Mouse (Mus musculus): ENCODE measurements around the gene Csrp1.

Gene Csrp1

DNA sequence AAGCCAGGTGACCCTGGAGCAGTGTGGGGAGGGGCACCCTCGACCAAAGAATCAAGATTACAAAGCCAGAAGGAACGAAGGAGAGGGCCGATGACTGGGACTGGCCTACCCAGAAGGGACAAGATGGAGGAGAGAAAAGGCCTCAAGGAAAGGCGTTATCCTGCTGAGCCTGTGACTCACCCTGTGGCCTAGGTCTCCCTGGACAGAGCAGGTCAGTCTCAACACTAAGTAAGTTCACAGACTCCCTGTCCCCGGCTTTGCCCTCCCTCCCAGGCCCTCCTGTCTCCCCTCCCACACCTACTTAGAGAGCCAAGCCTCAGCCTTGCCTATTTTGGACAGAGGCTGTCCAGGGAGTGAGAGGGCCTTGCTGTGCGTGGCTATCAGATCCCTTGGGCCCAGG is at the start of gene Csrp1:
Gene Csrp1 (plus strand): TSS at position 79 of the 400 bp plus-strand sequence.
- DNase-seq, result no peak

DNA sequence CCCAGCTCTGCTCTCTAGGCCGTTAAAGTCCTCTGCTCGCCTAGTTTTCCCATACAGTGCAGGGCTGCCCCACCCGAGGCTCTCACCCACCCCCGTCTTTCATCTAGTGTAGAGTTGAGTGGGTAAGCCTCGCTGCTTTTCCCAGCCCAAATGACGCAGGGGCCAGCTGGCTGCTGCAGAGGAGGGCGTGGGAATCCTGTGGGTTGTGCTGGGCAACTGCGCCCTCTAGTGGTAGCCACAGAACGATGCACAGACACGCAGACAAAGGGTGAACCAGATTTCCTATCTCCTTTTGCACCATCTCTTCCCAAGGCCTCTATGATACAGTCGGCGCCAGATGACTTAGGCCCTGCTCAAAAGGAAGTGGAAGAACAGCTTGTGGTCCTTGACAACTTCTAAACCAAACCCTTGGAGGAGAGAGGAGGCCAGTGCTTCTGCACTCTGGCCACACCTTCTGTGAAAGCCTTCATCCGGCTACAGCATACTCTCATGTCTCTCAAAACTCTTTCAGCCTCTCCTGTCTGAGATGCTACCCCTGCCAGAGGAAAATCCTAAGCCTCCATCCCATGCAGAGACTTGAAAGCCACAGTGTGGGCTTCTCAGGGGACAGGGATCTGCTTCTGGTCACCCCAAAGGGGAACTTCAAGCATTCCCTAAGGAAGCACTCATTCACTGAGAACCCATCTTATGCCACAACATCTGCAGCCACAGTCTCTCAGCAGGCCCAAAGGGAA is 49.3 kb upstream of the Csrp1 start:
- DNase-seq, result peak; percentile 89

DNA sequence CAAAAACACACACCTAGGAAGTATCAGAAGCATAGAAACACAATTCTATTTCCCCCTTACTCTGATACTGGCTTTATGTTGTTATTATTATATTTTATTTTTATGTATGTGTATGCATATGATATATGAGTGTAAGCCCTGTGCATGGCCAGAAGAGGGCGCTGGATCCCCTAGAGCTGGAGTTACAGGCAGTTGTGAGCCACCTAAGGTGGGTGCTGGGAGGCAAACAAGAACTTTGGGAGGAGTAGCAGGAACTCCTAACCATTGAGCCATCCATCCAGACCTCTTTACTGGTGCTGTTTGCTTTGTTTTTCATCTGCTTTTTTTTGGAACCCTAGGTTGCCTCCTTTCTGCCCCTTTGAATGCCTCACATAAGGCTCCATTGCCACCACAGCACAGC is 48.5 kb upstream of the Csrp1 start:
- no peak for DNase-seq

DNA sequence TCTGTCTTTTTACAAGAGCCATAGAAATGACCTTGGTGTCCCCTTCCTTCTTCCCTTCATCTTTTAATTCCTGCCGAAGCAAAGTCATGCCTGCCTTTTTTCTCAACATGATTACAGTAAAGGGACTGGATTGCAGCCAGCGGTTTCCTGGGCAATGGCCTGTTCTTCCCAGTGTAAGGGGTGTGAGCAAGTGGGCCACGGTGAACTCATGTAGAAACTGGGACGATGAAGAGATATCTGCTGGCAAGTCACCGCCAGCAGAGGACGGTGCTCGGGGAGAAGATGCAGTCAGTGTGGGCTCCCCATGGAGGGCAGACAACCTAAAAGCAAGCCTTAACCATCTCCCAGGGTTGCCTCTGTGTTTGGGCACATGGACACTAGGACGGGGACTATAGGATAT is 47.9 kb upstream of the Csrp1 start:
- no peak for DNase-seq

DNA sequence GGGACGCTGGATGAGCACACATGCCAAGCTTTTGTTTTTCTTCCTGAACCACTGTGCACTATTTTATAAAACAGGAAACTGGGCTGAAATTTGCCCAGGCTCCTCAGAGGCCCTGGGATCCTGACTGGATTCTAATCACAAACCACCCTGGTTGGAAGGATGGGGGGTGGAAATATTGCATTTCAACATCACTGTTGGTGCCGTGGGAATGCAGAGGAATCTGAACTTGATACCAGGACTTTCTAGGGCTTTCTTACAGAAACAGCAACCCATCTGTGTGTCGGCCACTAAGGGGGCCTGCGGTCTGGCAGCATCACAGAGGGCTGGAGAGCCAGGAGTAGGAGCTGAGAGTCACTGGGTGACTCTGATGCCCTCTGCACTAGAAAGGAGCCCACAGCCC is 47.5 kb upstream of the Csrp1 start:
- no peak for DNase-seq

DNA sequence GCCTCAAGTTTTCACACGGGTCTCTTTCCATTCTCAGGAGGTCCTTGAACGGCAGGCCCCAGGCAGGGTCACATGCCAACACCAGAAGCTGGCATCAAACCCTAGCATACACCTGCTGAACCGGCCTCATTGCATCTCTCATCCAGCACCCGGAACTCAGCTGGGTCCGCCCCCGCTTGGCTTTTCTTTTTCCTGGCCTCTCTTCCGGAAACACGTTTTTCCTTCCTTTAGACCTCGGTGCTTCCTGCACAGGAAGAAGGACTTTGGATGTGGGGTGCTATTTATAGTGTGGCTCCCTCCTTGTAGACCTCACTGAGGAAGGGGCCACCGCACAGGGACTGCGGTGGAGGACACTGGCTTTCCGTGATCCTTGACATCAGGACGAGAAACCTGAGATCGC is 46.4 kb upstream of the Csrp1 start:
- DNase-seq, result no peak

DNA sequence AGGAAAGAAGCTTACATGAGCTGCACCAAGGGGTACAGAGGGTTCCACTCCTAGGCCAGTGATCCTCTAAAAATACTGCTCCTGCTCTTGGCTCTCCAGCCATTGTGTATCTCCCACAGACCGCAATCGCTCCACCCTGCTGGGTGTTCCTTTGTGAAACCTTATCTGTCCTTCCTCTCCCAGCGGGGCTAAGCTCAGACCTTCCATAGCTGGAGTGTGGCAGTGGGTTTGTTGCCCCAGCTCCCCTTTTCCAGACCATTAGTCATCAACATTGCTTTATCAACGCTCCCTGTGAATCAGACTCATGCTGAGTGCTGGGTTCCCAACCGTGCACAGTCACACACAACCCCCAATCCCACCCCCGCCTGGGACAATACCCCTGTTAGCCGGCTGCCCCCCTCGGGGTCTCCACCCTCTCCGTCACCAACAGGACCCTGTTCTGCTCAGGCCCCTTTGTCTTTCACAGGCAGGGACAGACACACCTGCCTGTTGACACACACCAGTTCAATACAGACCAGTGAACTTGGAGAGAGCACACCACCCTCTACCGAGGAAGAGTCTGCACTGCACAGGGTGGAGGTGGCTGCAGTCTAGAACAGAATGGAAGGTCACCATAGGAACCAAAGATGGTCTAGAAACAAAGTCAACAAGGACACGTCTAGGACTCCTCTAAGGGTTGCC is 44.3 kb upstream of the Csrp1 start:
- DNase-seq, result no peak

DNA sequence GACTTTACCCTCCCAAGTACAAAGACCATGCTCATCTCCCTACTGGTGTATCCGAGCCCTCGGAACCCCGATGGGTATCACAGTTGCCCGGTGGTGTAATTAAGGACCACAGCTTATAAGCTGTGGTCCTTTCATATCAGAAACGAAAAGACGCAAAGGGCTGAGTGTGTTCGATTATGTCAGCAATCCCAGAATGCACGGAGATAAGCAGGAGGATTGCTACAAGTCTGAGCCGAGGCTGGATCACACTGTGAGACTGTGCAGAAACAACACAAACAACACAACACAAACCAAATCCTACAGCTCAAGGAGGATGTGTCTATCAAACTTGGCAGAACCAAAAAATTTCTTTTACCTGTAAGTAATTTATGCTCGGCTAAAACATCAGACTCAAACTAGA is 43.6 kb upstream of the Csrp1 start:
- no peak for DNase-seq

DNA sequence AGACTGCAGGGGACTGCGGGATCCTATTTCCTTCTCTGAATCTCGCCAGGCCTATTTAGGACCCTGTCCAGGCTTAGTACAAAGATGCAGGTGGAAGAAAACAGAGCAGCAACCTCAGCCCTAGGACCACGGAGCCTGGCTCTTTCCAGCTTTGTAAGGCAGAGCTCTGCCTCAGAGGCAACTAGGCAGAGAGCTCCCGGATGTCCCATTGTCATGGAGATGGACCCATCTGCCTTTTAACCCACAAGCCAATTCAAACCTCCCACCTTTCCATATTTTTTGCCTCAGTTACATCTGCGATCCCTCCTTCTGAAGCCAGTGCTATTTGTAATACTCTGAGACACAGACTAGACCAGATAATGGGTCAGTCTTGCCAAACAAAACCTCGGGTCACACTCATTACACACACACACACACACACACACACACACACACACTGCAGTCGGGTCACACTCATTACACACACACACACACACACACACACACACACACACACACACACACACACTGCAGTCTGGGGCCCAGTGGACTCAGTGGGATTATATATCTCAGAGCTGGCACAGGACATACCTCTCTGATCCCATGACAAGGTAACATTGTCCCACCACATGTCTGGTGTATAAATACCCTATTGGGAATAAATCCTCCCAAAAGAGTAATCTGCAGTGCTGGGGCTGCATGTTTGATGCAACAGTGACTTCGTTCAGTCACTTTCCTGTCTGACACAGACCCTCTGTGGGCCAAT is 42.8 kb upstream of the Csrp1 start:
- DNase-seq, result no peak

DNA sequence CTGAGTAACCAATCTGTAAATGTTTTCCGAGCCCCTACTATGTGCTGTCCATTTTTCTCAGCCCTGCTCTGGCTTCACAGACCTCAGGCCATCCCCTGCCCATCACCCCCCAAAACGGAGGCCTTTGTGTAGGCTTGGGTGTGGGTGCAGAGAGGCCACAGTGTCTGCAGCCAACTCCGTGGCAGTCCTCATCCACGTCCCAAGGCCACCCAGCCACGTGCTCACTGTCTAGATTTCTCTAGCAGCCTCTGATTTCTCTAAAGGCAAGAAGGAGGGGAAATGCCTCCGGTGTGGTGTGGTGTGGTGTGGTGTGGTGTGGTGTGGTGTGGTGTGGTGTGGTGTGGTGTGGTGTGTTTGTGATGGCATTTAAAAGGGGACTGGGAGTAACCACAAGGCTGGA is 41.7 kb upstream of the Csrp1 start:
- DNase-seq, result no peak

DNA sequence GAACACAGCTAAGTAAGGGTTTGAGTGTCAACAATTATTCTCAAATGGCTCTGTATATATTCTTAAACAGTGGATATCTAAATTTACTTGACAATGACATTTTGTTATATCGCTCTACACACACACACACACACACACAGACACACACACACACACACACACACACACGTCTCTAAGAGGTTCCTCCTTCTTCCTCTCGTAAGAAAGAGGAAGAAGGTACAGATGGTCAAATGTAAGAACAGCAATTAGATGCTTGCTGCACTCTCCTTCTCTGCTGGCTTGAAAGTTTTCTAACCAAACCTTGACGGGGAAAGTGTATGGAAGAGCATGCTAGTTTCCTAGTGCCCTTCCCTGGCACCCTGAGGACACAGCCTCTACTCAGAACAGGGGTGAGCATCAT is 39.1 kb upstream of the Csrp1 start:
- no peak for DNase-seq

DNA sequence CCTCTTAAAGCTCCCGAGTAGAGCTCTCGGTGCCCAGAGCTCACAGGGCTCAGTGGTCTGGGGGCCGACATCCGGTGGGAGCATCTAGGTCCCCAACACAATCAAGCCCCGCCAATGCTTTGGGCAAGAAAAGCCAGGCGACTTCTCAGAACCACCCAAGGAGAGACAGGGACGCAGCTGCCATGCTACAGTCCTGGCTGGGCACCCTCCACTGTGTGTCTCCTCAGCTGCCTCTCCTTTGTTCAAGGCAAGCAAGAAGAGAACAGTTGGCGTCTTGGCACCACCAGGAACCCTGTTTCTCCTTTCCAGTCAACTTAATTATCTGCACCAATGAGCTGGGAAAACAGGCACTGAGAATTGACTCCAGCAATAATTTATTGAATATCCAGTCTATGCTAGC is 38.7 kb upstream of the Csrp1 start:
- DNase-seq, result no peak

DNA sequence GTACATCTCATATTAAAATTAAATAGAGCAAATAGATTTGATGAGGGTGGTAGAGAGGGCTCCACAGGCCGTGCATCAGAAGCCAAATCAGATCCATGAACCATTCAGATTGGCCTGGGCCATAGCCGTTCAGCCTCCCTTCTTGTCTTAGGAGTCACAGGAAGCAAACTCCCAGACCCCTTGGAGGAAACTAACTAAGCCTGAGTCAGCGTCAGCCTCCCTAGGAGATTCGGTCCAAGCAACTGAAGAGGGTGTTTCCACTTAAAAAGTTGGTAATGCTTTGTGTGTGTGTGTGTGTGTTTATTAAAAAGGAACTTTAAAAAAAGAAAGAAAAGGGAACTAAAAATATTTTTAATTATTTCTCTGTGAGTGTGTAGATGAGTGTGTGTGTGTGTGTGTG is 35.0 kb upstream of the Csrp1 start:
- no peak for DNase-seq

DNA sequence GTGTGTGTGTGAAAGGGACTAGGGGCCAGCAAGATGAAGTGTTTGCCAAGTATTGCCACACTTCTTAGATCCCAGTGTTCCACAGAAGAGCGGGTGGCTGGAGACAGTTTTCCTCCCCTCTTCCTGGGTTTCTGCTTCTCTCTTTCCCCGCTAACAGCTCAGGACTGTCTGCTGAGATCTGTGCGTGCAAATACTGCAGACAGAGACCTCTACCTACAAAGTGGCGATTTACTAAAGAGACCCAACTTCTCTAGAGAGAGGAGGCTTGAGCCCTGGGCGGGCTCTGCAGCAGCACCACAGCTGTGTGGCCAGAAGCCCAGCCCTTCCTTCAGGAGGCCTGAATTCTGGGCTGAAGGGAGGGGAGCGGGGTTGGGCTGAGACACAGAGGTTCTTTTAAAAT is 34.5 kb upstream of the Csrp1 start:
- DNase-seq, result no peak

DNA sequence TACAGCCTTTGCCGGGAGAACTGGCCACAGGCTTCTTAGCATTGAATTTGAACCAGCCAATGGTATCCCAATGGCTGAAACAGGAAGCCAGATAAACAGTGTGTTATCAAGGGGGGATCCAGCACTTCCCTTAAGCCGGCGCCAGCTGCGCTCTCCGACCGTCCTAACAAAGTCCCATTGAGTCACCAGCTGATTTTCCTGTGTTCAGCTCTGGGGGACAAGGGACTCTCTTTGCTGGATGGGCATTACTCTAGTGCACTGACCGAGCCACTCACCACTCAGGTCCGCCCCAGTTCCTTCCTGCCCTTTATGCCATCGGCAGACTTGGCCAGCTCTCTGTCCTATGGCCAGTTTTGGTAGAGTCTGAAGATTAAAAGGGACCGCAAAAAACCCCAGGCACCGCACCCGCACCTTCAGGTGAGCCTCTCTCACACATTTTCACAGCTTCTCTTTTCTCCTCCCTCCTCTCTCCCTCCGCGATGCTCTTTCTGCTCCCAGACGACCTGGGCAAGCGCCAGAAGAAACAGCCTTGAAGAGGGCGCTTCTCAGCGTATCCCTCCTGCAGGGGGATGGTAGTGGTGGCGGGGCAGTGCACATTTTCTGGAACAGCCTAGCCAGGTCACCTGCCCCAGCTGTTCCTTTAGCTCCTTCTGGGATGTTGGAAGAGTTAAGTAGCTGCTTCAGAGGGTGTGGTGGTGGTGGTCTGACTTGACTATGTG is 32.9 kb upstream of the Csrp1 start:
- DNase-seq, result peak; percentile 75

DNA sequence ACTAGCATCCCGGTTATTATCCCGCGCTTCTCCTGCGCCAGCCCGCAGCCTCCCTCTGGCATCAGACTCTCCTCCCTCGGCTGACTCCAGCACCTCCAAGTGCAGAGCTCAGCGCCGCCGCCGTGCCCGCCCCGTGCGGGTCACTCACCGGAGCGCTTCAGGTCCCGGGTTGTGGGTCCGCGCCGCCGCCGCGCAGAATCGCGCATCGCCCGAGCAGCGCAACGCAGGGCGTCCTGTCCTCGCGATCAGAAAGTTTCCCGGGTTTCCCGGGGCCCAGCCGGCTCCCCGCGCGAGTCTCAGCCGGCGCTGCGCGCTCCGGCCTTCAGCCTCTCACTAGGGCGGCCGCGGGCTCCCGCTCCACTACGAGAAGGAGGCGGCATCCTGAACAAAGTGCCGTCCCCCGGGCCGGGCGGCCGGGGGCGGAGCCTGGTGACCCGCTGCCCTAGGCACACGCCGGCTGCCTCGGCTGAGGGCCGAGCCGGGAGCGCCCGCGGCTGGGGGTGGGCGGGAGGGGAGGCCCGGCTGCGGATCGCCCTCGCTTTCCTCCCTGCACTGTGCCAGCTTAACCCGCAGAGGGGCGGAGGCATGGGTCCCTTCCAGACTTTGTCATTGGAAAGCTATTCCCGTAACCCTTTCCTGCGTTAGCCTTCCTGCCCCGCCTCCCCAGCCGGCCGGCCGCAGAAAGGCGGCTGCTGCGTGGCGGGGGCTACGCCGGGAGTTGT is 31.9 kb upstream of the Csrp1 start:
- peak; percentile 94 for DNase-seq

DNA sequence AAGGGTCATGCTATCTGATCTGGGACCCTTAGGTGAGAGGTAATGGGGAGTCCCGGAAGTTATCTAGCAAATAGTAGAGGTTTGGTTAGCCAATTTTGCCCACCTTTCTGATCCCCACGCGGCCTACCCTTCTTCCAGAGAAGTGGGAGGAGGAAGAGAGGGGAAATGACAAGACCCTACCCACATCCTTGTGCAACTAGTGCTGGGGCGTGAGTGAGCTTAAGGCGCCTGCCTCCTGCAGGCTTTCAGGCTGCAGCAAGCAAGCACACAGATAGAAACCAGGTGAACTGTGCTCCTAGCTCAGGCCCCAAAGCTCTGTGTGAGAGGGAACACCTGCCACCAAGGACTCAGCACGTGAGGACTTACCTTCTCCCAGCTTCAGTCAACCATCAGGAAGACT is 31.2 kb upstream of the Csrp1 start:
- DNase-seq, result no peak

DNA sequence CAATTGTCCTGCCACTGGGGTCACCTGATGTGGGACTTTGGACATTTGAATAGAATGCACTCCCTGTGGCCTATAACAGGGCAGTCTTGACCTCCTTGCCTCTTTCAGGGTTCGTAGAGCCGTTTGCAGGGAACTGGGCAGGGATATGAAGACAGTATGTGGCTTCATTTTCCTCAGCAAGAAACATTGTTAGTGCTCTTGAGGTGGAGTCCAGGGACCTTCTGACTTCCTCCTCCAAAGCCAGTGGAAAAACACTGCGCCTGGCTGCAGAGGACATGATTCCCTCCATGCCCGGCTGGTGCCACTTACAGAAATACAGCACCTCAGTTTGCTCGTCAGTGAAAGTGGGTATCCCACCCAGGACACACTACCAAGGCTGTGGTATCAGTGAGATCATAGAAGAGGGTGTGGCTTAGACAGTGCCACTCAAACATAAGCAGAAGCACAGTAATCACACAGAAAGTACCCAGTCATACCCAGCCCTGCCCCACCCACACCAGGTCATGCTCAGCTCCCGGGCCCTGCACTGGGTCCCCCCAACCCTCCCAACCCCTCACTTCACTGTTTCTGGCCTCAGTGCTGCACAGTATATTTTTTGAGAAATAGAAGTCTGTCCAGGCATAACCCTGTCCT is 29.0 kb upstream of the Csrp1 start:
- no peak for DNase-seq

DNA sequence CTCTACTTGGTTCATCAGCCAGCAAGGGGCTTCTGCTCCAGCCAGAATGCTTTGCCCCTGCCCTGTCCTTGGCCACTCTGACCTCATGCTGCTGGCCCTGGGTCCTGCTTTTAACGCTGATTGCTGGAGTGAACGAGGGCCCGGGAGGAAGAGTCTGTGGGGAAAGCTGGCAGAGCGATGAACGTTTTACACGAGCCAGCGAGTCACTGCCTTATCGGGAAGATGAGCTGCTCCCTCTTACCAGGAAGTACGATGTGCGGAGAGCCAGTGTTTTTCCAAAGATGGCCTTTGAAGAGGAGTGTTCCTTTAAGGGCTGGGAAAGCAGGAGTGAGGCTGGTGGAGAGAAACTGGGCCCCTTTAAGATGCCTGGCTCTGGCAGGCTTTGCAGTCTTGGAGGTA is 28.4 kb upstream of the Csrp1 start:
- no peak for DNase-seq

DNA sequence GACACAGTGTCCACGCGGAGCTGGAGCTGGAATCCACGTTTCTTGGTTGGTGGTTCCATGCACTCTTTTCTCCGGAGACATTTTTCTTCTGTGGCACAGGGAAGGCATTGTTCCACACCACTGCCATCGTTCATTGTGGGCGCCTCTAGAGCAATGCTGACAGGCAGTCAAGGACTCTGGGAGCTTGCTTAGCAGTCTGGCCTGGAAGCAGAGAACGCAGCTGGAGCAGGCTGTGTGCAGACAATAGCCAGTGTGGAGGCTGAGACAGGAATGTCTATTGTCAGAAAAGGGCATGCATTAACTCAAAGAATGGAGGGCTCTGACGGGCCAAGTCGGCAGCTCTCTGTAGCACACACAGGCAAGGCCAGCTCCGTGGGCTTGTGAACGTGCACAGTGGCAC is 25.7 kb upstream of the Csrp1 start:
- no peak for DNase-seq

DNA sequence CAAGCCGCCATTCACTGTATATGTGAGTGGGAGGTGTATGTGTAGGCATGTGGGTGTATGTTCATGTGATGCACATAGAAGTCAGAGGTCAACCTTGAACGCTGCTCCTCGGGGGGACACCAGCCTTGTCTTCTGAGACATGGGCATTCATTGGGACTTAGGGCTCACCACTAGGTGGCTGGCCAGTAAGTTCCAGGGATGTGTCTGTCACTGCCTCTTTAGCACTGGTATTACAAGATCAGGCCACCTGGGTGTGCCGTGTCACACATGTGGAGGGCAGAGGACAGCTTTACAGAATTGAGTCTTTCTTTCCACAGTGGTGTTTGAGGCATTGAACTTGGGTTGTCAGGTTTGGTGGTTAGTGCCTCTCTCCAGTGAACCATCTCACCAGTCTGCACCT is 22.4 kb upstream of the Csrp1 start:
- DNase-seq, result no peak

DNA sequence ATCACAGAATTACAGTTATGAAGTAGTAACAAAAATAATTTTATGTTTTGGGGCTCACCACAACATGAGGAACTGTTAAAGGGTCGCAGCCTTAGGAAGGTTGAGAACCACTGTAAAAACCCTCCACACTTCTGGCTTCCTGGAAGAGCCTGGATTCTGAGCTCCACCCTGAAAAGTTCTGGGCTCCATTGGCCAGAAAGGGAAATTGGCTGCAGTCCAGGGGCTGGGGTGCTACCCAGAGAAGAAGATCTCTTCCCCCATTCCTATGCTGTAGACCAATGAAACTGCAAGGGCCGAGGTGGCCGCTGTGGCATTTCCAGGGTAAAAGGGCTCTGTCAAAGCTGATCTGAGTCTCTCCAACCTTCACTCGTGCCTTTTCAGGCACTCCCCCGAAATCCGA is 21.8 kb upstream of the Csrp1 start:
- DNase-seq, result no peak

All from embryo, embryonic 11 days (tissue).